Comparison of ENCODE assay signal across 18 mouse cellular contexts in the genomic region with DNA sequence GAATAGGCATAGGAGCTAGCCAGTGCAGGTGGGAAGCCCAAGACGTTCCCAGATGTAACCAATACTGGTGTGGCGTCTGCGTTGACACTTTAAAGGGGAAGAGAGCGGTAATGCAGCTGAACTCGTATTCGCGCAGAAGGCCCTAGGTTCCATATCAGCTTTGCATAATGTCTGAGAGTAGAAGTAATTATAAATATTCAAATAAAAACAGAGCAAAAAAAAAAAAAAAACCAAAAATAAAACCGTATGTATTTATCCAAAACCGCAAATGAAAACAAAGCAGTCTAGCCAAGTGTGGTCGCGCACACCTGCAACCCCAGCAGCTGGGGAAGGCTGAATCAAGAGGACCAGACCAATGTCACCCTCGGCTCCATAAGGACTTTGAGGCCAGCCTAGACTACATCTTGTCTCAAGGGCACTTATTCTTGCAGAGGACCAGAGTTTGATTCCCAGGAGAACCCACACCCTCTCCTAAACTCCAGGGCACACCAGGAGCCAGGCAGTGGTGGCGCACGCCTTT. TPM values are rescaled to one million over a fixed set of nuclear protein-coding genes. Genes with fewer than 3 reads are reported as not detected.
DNase-seq lines count a peak whose midpoint lies in the region; ATAC-seq lines count a peak whose summit lies in the region.
"Had no signal": no experiment of that assay in that cellular context is flagged by ENCODE, and none has a peak within 500 bp of the region (broad histone marks: within the 10 kb centered on the region; RNA-seq: fewer than 3 reads in every experiment).

No protein-coding gene starts in this region.

- no peak overlapping the region for H3K4me2 ChIP-seq in intestine, embryonic 16.5 days (ENCODE audit: low read depth, low read length)

- H3K9ac ChIP-seq in intestine, embryonic 16.5 days (ENCODE audit: low read depth, low read length), result no peak overlapping the region

- 93% methylated on average over 14 of the region's 14 CpGs for WGBS in intestine, embryonic 16.5 days

- H3K27me3 ChIP-seq in intestine, embryonic 16.5 days (replicated peaks; ENCODE audit: control insufficient read depth, insufficient read depth, low read length), result no peaks in the 10 kb centered on the region
- H3K27me3 ChIP-seq: CH12.LX, Patski had no signal

- H3K4me1 ChIP-seq in intestine, embryonic 16.5 days (ENCODE audit: control insufficient read depth, insufficient read depth, low read length), result peaks cover 1% of the 10 kb centered on the region

- H3K36me3 ChIP-seq in intestine, embryonic 16.5 days (ENCODE audit: control insufficient read depth, insufficient read depth, low read length), result no peaks in the 10 kb centered on the region

- no peak overlapping the region for H3K27ac ChIP-seq in intestine, embryonic 16.5 days (ENCODE audit: low read length)

- no peak for ATAC-seq in intestine, embryonic 16.5 days
- ATAC-seq: activated CD4-positive, CD25-positive, alpha-beta regulatory T cell, adult 4 months; CD4-positive, CD25-positive, alpha-beta regulatory T cell, adult 4 months; Patski had no signal

- peak; percentile 91 for DNase-seq in A20 (ENCODE audit: low read depth, low spot score)
- DNase-seq: adrenal gland, adult 2 months; adrenal gland, adult 8-10 months; adrenal gland, postnatal 10 days; adrenal gland, postnatal 14 days; adrenal gland, postnatal 25 days; adrenal gland, postnatal 36 days; B cell, adult 2 months; cerebellum, adult 11 months; cerebellum, adult 18-20 months; cerebellum, adult 2 months; cerebellum, adult 8-10 months had no signal

- H3K9me3 ChIP-seq in intestine, embryonic 16.5 days (ENCODE audit: control insufficient read depth, low read length), result no peaks in the 10 kb centered on the region
- H3K9me3 ChIP-seq: G1E had no signal

- H3K4me3 ChIP-seq in intestine, embryonic 16.5 days (ENCODE audit: low read length), result no peak overlapping the region

RNA-seq across cellular contexts. Expression of a gene that starts 4.2 kb away (rescaled TPM):
- 21.2 and 22.8 TPM in 2 replicates for polyA plus RNA-seq in intestine, embryonic 16.5 days (2015; fragmentation: Nextera tagmentation; extraction: Ambion mirVana)

RNA-seq across cellular contexts. Expression of a gene that starts 32.0 kb away (rescaled TPM):
- polyA plus RNA-seq in intestine, embryonic 16.5 days (2015; fragmentation: Nextera tagmentation; extraction: Ambion mirVana), result 6.8 and 9.1 TPM in 2 replicates

RNA-seq across cellular contexts. Expression of a gene that starts 39.7 kb away (rescaled TPM):
- 4.8 and 5.2 TPM in 2 replicates for polyA plus RNA-seq in intestine, embryonic 16.5 days (2015; fragmentation: Nextera tagmentation; extraction: Ambion mirVana)
